Mouse (Mus musculus) MEL (cell line): Measurements from ENCODE around the gene Xkr7.

Source experiments
- CTCF ChIP-seq, 3 experiments: IDR thresholded peaks in 2 of 3; conservative IDR thresholded peaks in 1 of 3; 2 replicates each; pipeline ENCODE4 v1.5.1; 2011 to 2012; ENCODE audit warnings: low read length in 3 of 3, low read depth in 2 of 3, mild to moderate bottlenecking in 2 of 3, improper control_type of control experiment in 1 of 3, inconsistent platforms in 1 of 3, mixed read lengths in 1 of 3, moderate library complexity in 1 of 3; ENCODE audit not compliant: control insufficient read depth in 1 of 3, insufficient read depth in 1 of 3, poor library complexity in 1 of 3, severe bottlenecking in 1 of 3
- EP300 ChIP-seq, 2 experiments: IDR thresholded peaks; 2 replicates each; pipeline ENCODE4 v1.6.1; 2011; ENCODE audit warnings: improper control_type of control experiment in 2 of 2, low read length in 2 of 2, low read depth in 1 of 2, mild to moderate bottlenecking in 1 of 2
- ETS1 ChIP-seq: IDR thresholded peaks from 2 replicates; pipeline ENCODE4 v1.6.1; 2012; ENCODE audit warnings: low read depth, mild to moderate bottlenecking, inconsistent platforms, low read length, improper control_type of control experiment, moderate library complexity
- GATA1 ChIP-seq: IDR thresholded peaks from 2 replicates; pipeline ENCODE4 v1.6.1; 2011; ENCODE audit warnings: low read depth, low read length, improper control_type of control experiment
- JUND ChIP-seq: IDR thresholded peaks from 2 replicates; pipeline ENCODE4 v1.6.1; 2011; ENCODE audit warnings: low read depth, mild to moderate bottlenecking, improper control_type of control experiment, low read length
- KAT2A ChIP-seq: conservative IDR thresholded peaks from 2 replicates; pipeline ENCODE4 v1.6.1; 2012; ENCODE audit warnings: low read depth, low read length, improper control_type of control experiment, inconsistent platforms
- MAZ ChIP-seq: IDR thresholded peaks from 2 replicates; pipeline ENCODE4 v1.6.1; 2012; ENCODE audit warnings: low read depth, mild to moderate bottlenecking, inconsistent platforms, low read length, improper control_type of control experiment
- MYB ChIP-seq: IDR thresholded peaks from 2 replicates; pipeline ENCODE4 v1.6.1; 2011; ENCODE audit warnings: mild to moderate bottlenecking, low read depth, low read length, improper control_type of control experiment
- MYC ChIP-seq: IDR thresholded peaks from 2 replicates; pipeline ENCODE4 v1.6.1; 2011; ENCODE audit warnings: low read depth, mild to moderate bottlenecking, low read length, improper control_type of control experiment, moderate library complexity
- POLR2A ChIP-seq, 2 experiments: IDR thresholded peaks; 2 replicates each; pipeline ENCODE4 v1.6.1; 2011 to 2012; ENCODE audit warnings: low read length in 2 of 2, mild to moderate bottlenecking in 2 of 2, control low read depth in 1 of 2, improper control_type of control experiment in 1 of 2, low read depth in 1 of 2, moderate library complexity in 1 of 2; ENCODE audit not compliant: control insufficient read depth in 1 of 2, insufficient read depth in 1 of 2, poor library complexity in 1 of 2
- POLR2AphosphoS5 ChIP-seq: IDR thresholded peaks from 2 replicates; pipeline ENCODE4 v1.6.1; 2012; ENCODE audit warnings: low read depth, borderline replicate concordance, mild to moderate bottlenecking, inconsistent platforms, low read length, moderate library complexity, mixed read lengths
- USF1 ChIP-seq: IDR thresholded peaks from 2 replicates; pipeline ENCODE4 v1.6.1; 2014; ENCODE audit warnings: low read depth, mild to moderate bottlenecking, inconsistent platforms, low read length, improper control_type of control experiment, moderate library complexity
- USF2 ChIP-seq, 2 experiments: IDR thresholded peaks; 2 replicates each; pipeline ENCODE4 v1.6.1; 2011 to 2012; ENCODE audit warnings: improper control_type of control experiment in 2 of 2, low read length in 2 of 2, borderline replicate concordance in 1 of 2, inconsistent platforms in 1 of 2, low read depth in 1 of 2, mild to moderate bottlenecking in 1 of 2; ENCODE audit not compliant: insufficient read depth in 1 of 2
- ZC3H11A ChIP-seq: IDR thresholded peaks from 2 replicates; pipeline ENCODE4 v1.6.1; 2012; ENCODE audit warnings: low read depth, mild to moderate bottlenecking, inconsistent platforms, low read length, improper control_type of control experiment

DNA sequence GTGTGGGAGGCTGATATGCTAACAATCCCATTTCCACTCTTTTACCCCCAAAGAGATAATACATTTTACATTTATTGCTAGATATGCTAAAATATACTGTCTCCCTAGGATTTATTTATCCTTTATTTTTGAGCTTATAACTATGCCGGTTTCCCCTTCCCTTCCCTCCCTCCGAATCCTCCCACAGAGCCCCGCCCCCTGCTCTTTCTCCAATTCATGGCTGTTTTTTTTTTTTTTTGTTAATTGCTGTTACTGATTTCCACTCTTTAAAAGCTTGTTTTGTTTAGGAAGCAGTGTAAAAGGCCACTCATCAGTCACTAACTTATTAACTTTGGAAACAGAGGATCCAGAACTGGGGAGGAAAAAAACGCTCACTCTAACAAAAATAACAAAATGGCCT, 34.6 kb upstream of the Xkr7 start:
- TF ChIP-seq POLR2A (IDR thresholded peaks at IDR 0.05; ENCODE audit: control insufficient read depth in 1 of 2, insufficient read depth in 1 of 2, low read depth in 1 of 2, low read length in 2 of 2, poor library complexity in 1 of 2) (no peak), CTCF (IDR thresholded peaks at IDR 0.05 in 2 of 3, conservative IDR thresholded peaks at IDR 0.05 in 1 of 3; ENCODE audit: control insufficient read depth in 1 of 3, insufficient read depth in 1 of 3, low read depth in 2 of 3, low read length in 3 of 3, poor library complexity in 1 of 3, severe bottlenecking in 1 of 3) (no peak), JUND (no peak), EP300 (IDR thresholded peaks at IDR 0.05; ENCODE audit: low read depth in 1 of 2, low read length in 2 of 2) (no peak), POLR2AphosphoS5 (no peak), MYC (no peak), MYB (no peak), USF2 (IDR thresholded peaks at IDR 0.05; ENCODE audit: borderline replicate concordance in 1 of 2, insufficient read depth in 1 of 2, low read depth in 1 of 2, low read length in 2 of 2) (no peak), ZC3H11A (no peak), GATA1 (no peak), KAT2A (no peak), USF1 (no peak), MAZ (no peak), ETS1 (no peak)
